Mouse (Mus musculus): ENCODE measurements around the gene Aco2.
"Not testable (repeated sequence)": the region's sequence is repeated elsewhere in the genome, so short reads cannot be mapped to it uniquely, and the experiment has no call there.

Aco2 gene

GRCm38 (mm10) chr15:81869985-81870384, 2.1 kb upstream of the Aco2 start:
- in situ Hi-C loops (cut with MboI, MseI) = loop anchor here (25.0 kb wide), 1 partner anchor 1283 kb away; no protein-coding TSS in a partner anchor

DNA sequence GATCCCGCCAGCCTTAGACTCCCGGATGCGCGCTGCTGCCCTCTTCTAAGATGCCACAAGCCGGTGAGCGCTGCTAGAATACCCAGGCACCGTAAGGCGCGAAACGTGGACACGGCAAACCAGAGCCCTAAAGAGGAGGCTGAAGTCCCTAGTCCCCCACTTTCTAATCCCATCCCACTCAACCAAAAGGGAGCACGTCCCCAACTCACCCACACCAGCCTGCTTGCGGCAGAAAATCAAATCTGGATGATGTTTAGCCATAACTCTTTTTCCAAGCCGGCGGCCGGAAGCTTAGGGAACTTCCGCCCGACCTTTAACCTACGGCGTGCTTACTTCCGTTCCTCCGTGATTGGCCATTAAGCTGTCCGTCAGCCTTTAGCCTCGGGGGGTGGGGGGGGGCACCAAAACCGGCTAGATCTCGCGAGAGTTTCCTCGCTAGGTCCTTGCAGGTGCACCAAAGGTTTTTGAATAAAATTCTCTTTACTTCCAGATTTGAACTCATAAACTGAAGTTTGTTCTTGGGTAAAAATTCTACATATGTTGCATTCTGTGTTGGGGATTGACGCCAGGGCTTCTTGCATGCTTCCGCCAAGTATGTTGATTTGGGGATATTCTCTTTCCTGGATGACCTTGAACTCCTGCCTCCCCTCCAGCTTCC, 376 bp upstream of the Aco2 start, which contains the start of gene Phf5a:
TSS of gene Phf5a (minus strand) at position 308 of the 658 bp plus-strand sequence.
- in situ Hi-C loops (cut with MboI, MseI) = loop anchor here (25.0 kb wide), 1 partner anchor 1284 kb away; no protein-coding TSS in a partner anchor

DNA sequence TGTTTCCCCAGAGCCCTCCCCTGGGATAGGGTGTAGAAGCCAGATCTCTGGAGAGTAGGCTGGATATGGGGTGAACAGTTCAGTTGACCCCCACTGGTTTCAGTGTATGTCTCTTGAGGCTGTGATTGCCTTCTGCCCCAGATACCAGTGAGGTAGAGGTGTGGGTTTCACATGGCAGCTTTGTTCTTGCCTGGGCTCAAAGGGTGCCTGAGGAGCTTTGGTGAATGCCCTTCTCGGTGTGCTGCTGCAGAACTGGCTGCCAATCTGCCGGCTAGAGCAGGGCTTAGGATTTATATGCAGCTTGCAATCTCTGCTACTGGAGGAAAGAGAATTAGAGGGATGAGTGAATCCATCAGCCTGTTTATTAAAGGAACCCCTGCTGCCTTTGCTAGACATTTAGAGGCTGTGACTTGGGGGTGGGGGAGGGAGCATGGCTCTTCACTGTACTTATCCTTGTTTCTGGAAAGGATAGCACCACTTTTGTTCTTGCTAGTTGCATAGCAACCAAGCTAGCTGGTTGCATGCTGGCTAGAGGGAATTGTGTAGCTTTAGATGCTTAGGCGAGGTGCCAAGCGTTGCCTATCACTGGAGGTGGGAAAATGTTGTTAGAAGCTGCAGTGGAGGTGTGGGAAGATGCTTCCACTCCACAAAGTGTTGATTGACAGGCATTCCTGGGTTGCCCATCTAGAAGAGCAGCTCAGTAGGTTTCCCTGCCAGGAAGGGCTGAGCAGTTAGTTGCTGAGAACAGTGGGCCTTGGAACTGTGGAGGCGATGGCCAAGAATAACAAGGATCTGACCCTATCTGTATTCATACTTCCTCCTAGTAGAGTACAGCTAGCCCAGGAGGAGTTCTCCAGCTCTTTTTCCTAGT, 7.7 kb downstream of the Aco2 start:
- in situ Hi-C loops (cut with MboI, MseI) = loop anchor here (5.0 kb wide), 1 partner anchor 33 kb away; no protein-coding TSS in a partner anchor

DNA sequence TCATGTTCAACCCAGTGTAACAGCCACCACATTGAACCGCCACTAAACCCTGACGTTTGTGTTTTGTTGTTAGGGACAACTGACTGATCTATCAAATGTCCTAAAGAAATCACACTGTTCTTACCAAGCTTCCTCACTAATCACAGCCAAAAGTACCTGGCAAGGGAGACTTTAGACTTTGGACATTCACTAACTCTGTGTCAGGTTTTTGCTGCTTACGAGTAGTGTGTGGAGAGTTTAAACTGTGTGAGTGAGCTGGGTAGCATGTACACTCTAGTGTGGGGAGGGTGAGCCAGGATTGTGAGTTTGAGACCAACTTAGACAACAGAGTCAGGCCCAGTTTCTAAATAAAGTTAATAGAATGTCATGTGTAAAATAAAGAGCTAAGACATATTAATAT, 10.2 kb downstream of the Aco2 start:
- in situ Hi-C loops (cut with MboI, MseI) = no loop called here

- in situ Hi-C loops (cut with MboI, MseI) = no loop called here
These were observed 13.4 kb downstream of the Aco2 start for GRCm38 (mm10) chr15:81885418-81885934.

- in situ Hi-C loops (cut with MboI, MseI) = no loop called here
These were observed 14.9 kb downstream of the Aco2 start for GRCm38 (mm10) chr15:81886795-81887550.

DNA sequence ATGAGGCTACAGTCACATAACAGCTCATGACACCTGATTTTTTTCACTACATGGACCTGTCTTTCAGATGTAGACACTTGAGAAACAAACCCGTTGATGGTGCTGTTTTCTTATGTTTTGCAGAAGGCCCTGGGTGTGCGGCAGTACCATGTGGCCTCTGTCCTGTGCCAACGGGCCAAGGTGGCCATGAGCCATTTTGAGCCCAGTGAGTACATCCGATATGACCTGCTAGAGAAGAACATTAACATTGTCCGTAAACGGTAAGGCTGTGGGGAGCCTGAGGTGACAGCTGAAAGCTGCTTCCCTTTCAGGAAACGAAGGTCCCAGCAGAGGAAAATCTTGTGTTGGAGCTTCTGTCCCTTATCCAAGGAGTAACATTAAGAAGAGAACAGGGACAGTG, 17.1 kb downstream of the Aco2 start:
- in situ Hi-C loops (cut with MboI, MseI) = no loop called here

GRCm38 (mm10) chr15:81891140-81891802, 19.2 kb downstream of the Aco2 start:
- in situ Hi-C loops (cut with MboI, MseI) = no loop called here

- in situ Hi-C loops (cut with MboI, MseI) = no loop called here
These were observed 19.9 kb downstream of the Aco2 start for GRCm38 (mm10) chr15:81891822-81892580.

GRCm38 (mm10) chr15:81894002-81894401, 21.9 kb downstream of the Aco2 start:
- in situ Hi-C loops (cut with MboI, MseI) = no loop called here

GRCm38 (mm10) chr15:81896407-81896806, 24.3 kb downstream of the Aco2 start:
- in situ Hi-C loops (cut with MboI, MseI) = no loop called here

- in situ Hi-C loops (cut with MboI, MseI) = no loop called here
These were observed 25.6 kb downstream of the Aco2 start for GRCm38 (mm10) chr15:81897607-81898285.

- in situ Hi-C loops (cut with MboI, MseI) = no loop called here
These were observed 26.6 kb downstream of the Aco2 start for GRCm38 (mm10) chr15:81898751-81899150.

DNA sequence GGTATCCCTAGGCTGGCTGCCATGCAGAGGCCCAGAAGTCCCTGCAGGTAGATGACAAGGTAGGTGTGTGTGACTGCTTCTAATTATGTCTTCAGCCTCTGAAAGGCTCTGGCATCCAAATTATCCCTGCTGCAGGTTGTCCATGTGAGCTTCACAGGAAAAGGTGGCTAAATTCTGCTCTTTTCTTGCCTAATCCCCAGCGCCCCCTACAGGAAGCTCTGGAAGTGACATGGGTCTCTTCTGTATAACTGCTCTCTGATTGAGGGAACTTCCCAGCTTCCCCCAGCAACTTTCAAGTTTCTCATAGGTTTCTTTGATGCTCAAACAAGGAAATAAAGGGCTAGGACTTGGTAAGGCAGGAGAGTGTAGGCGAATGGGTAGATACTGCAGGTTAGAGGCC, 32.8 kb downstream of the Aco2 start:
- in situ Hi-C loops (cut with MboI, MseI) = loop anchor here (5.0 kb wide), 1 partner anchor 73 kb away; no protein-coding TSS in a partner anchor

GRCm38 (mm10) chr15:81907953-81908352, 35.8 kb downstream of the Aco2 start:
- in situ Hi-C loops (cut with MboI, MseI) = no loop called here

- in situ Hi-C loops (cut with MboI, MseI) = not testable (repeated sequence)
These were observed 36.7 kb downstream of the Aco2 start for GRCm38 (mm10) chr15:81908767-81909166.

- in situ Hi-C loops (cut with MboI, MseI) = loop anchor here (5.0 kb wide), 1 partner anchor 35 kb away; no protein-coding TSS in a partner anchor
These were observed 40.4 kb downstream of the Aco2 start for GRCm38 (mm10) chr15:81912498-81912897.

- in situ Hi-C loops (cut with MboI, MseI) = loop anchor here (5.0 kb wide), 1 partner anchor 37 kb away; no protein-coding TSS in a partner anchor
These were observed 42.6 kb downstream of the Aco2 start for GRCm38 (mm10) chr15:81914668-81915067.

- in situ Hi-C loops (cut with MboI, MseI) = no loop called here
These were observed 43.6 kb downstream of the Aco2 start for GRCm38 (mm10) chr15:81915663-81916062.

DNA sequence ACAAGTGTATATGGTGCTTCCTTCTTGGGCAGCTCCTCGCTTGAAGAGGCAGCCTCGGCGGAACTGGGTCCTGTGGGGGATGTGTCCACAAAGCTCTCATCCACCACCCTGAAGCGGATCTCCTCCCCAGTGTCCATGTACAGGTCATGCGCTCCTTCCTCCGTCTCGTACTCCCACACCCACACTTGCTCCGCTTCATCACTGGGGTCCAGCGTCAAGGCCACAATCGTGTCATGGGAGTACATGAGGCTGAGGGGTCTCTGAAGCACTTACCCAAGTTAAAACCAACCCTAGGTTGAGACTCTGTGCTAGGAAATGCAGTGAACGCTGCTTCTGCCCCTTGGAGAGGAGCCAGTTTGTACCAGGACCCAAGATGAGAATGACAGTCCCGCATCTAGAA, 45.1 kb downstream of the Aco2 start:
- in situ Hi-C loops (cut with MboI, MseI) = no loop called here

Data from T-helper 1 cell (primary cell).